Mouse (Mus musculus) brain, embryonic 14.5 days (tissue): ENCODE results near the gene Cmpk2.

ENCODE experiments used
- CTCF ChIP-seq: fragments of 200-500 bp; IDR thresholded peaks from 2 replicates; pipeline ENCODE4 v1.5.1; 2012; ENCODE audit warnings: inconsistent platforms, mild to moderate bottlenecking, moderate library complexity, borderline replicate concordance; ENCODE audit not compliant: insufficient read depth, insufficient read length; ENCODE audit errors: extremely low read depth
- POLR2A ChIP-seq: fragments of 200-500 bp; IDR thresholded peaks from 2 replicates; pipeline ENCODE4 v1.6.1; 2012; ENCODE audit warnings: mild to moderate bottlenecking, inconsistent platforms, borderline replicate concordance; ENCODE audit not compliant: poor library complexity, insufficient read depth, insufficient read length, severe bottlenecking; ENCODE audit errors: extremely low read depth

- no peak for TF ChIP-seq CTCF
- no peak for TF ChIP-seq POLR2A
These were observed 22.5 kb upstream of the Cmpk2 start for GRCm38 (mm10) chr12:26446377-26447045.
